In genomic region chr8:123233760-123234159, GRCm38 (mm10) we compare ENCODE assay signal across 14 mouse cellular contexts.
"Had no signal": no experiment of that assay in that cellular context is flagged by ENCODE, and none has a peak within 500 bp of the region (broad histone marks: within the 10 kb centered on the region; RNA-seq: fewer than 3 reads in every experiment).

No protein-coding gene starts in this region.

- H3K4me3 ChIP-seq: kidney, embryonic 15.5 days; limb, embryonic 13.5 days; liver, embryonic 12.5 days; neural tube, embryonic 13.5 days had no signal

- H3K9me3 ChIP-seq: kidney, embryonic 15.5 days; limb, embryonic 13.5 days; liver, embryonic 12.5 days; midbrain, embryonic 10.5 days; neural tube, embryonic 13.5 days had no signal

- H3K27ac ChIP-seq: kidney, embryonic 15.5 days; limb, embryonic 13.5 days; liver, embryonic 12.5 days; midbrain, embryonic 10.5 days; neural tube, embryonic 13.5 days had no signal

- ATAC-seq: intestine, embryonic 16.5 days; liver, embryonic 12.5 days had no signal

- H3K9ac ChIP-seq: kidney, embryonic 15.5 days; liver, embryonic 12.5 days; lung, embryonic 14.5 days; neural tube, embryonic 13.5 days had no signal

- H3K4me2 ChIP-seq: limb, embryonic 13.5 days; liver, embryonic 12.5 days; lung, embryonic 14.5 days; neural tube, embryonic 13.5 days had no signal

- DNase-seq: kidney, adult 2 months; kidney, postnatal 25 days; layer of hippocampus, adult 9-11 months; lung, embryonic 14.5 days; lung, postnatal 10 days; midbrain, embryonic 14.5 days; right cerebral cortex, postnatal 14 days; thymus, postnatal 4 days had no signal
